Mouse (Mus musculus) limb, embryonic 13.5 days (tissue): ENCODE data around the gene Cfd. TPM values are rescaled to one million over a fixed set of nuclear protein-coding genes. Genes with fewer than 3 reads are reported as not detected.

Experiments used
- ATAC-seq: fragments of 200-750 bp; cut with Nextera tagmentation; 2 replicates; pipeline ENCODE4 v1.8.0; 2017; ENCODE audit warnings: low read depth, moderate number of reproducible peaks, moderate TSS enrichment; ENCODE audit not compliant: low FRiP score
- H3K27ac ChIP-seq: fragments of 300-500 bp; sonication (generic); 2 replicates; pipeline ENCODE4 v1.5.1; 2015; ENCODE audit warnings: inconsistent platforms, mild to moderate bottlenecking, moderate library complexity
- H3K27me3 ChIP-seq: fragments of 300-500 bp; sonication (generic); 2 replicates; pipeline ENCODE4 v1.6.1; 2015; ENCODE audit warnings: mild to moderate bottlenecking, inconsistent platforms
- H3K36me3 ChIP-seq: fragments of 300-500 bp; sonication (generic); 2 replicates; pipeline ENCODE4 v1.6.1; 2015; ENCODE audit warnings: inconsistent platforms, mild to moderate bottlenecking, moderate library complexity
- H3K4me1 ChIP-seq: fragments of 300-500 bp; sonication (generic); 2 replicates; pipeline ENCODE4 v1.6.1; 2015; ENCODE audit warnings: inconsistent platforms
- H3K4me2 ChIP-seq: fragments of 300-500 bp; sonication (generic); replicated peaks from 2 replicates; pipeline ENCODE4 v1.6.1; 2015; ENCODE audit warnings: inconsistent platforms, mild to moderate bottlenecking, moderate library complexity
- H3K4me3 ChIP-seq: fragments of 300-500 bp; sonication (generic); 2 replicates; pipeline ENCODE4 v1.5.1; 2015; ENCODE audit warnings: moderate library complexity, mild to moderate bottlenecking, inconsistent platforms
- H3K9ac ChIP-seq: fragments of 300-500 bp; sonication (generic); 2 replicates; pipeline ENCODE4 v1.6.1; 2015; ENCODE audit warnings: mild to moderate bottlenecking, inconsistent platforms
- H3K9me3 ChIP-seq: fragments of 300-500 bp; sonication (generic); 2 replicates; pipeline ENCODE4 v1.6.1; 2016; ENCODE audit warnings: inconsistent platforms
- WGBS: fragments of 180-500 bp; shearing (Covaris S2); methylation state at CpG from one replicate; pipeline ENCODE4 v1.1.7; 2015; 5-methylcytosine and 5-hydroxymethylcytosine counted together
- polyA plus RNA-seq: library from polyadenylated mRNA; unstranded; fragments of >200 nt; fragmentation: Nextera tagmentation; extraction: Ambion mirVana; gene quantifications from 2 replicates; pipeline ENCODE4 v1.2.1, GENCODE M21; 2015

The Cfd gene
- polyA plus RNA-seq, 1 experiment from 2014 or later, result not detected

GRCm38 (mm10) chr10:79862925-79863324 is 27.7 kb upstream of the Cfd start:
- Histone ChIP-seq H3K4me2 (no peak overlapping the region), H3K27me3 (no peaks in the 10 kb centered on the region), H3K9ac (no peak overlapping the region), H3K4me3 (no peak overlapping the region), H3K9me3 (no peaks in the 10 kb centered on the region), H3K27ac (no peak overlapping the region), H3K4me1 (peaks cover 38% of the 10 kb centered on the region), H3K36me3 (peaks cover 96% of the 10 kb centered on the region)
- ATAC-seq, result no peak
- WGBS, result 73% methylated on average over 10 of the region's 10 CpGs

- peak; percentile 34; the same call in 1 of the 2 replicates for ATAC-seq
- WGBS, result 45% methylated on average over 10 of the region's 10 CpGs
- peaks cover 90% of the 10 kb centered on the region for H3K36me3 ChIP-seq
- no peak overlapping the region for H3K4me3 ChIP-seq
- H3K27me3 ChIP-seq, result no peaks in the 10 kb centered on the region
- no peak overlapping the region for H3K4me2 ChIP-seq
- 0 out of 2 replicates have a peak overlapping the region, but pooled peaks have one; percentile 45 for H3K27ac ChIP-seq
- no peak overlapping the region for H3K9ac ChIP-seq
- H3K4me1 ChIP-seq, result peaks cover 22% of the 10 kb centered on the region
- no peaks in the 10 kb centered on the region for H3K9me3 ChIP-seq
Observed at GRCm38 (mm10) chr10:79864351-79865188, 26.1 kb upstream of the Cfd start.

GRCm38 (mm10) chr10:79865189-79865601 is 25.5 kb upstream of the Cfd start:
- 0 out of 2 replicates have a peak, but pooled peaks have one; percentile 21 for ATAC-seq
- 0 out of 2 replicates have a peak overlapping the region, but pooled peaks have one; percentile 45 for H3K27ac ChIP-seq
- no peak overlapping the region for H3K4me2 ChIP-seq
- peaks cover 16% of the 10 kb centered on the region for H3K4me1 ChIP-seq
- no peak overlapping the region for H3K9ac ChIP-seq
- no peaks in the 10 kb centered on the region for H3K9me3 ChIP-seq
- peaks cover 90% of the 10 kb centered on the region for H3K36me3 ChIP-seq
- no peak overlapping the region for H3K4me3 ChIP-seq
- WGBS, result 64% methylated on average over 12 of the region's 12 CpGs
- no peaks in the 10 kb centered on the region for H3K27me3 ChIP-seq

- no peak overlapping the region for H3K4me2 ChIP-seq
- no peaks in the 10 kb centered on the region for H3K27me3 ChIP-seq
- H3K36me3 ChIP-seq, result peaks cover 87% of the 10 kb centered on the region
- 0 out of 2 replicates have a peak overlapping the region, but pooled peaks have one; percentile 28 for H3K27ac ChIP-seq
- no peaks in the 10 kb centered on the region for H3K9me3 ChIP-seq
- no peak overlapping the region for H3K9ac ChIP-seq
- no peak for ATAC-seq
- WGBS, result 75% methylated on average over 19 of the region's 19 CpGs
- peaks cover 11% of the 10 kb centered on the region for H3K4me1 ChIP-seq
- no peak overlapping the region for H3K4me3 ChIP-seq
Observed at GRCm38 (mm10) chr10:79865801-79866295, 24.8 kb upstream of the Cfd start.

- peaks cover 87% of the 10 kb centered on the region for H3K36me3 ChIP-seq
- no peak overlapping the region for H3K4me3 ChIP-seq
- H3K27me3 ChIP-seq, result no peaks in the 10 kb centered on the region
- no peak overlapping the region for H3K9ac ChIP-seq
- no peak for ATAC-seq
- H3K4me1 ChIP-seq, result peaks cover 5% of the 10 kb centered on the region
- H3K4me2 ChIP-seq, result no peak overlapping the region
- 62% methylated on average over 11 of the region's 11 CpGs for WGBS
- no peak overlapping the region for H3K27ac ChIP-seq
- no peaks in the 10 kb centered on the region for H3K9me3 ChIP-seq
Observed at GRCm38 (mm10) chr10:79866601-79867000, 24.1 kb upstream of the Cfd start.

- Histone ChIP-seq H3K9me3 (no peaks in the 10 kb centered on the region), H3K4me1 (peaks cover 22% of the 10 kb centered on the region), H3K27me3 (no peaks in the 10 kb centered on the region), H3K36me3 (peaks cover 40% of the 10 kb centered on the region), H3K4me2 (no peak overlapping the region), H3K27ac (no peak overlapping the region), H3K4me3 (no peak overlapping the region), H3K9ac (no peak overlapping the region)
- ATAC-seq, result no peak
- WGBS, result 93% methylated on average over 8 of the region's 8 CpGs
Observed at GRCm38 (mm10) chr10:79871845-79872244, 18.8 kb upstream of the Cfd start.

- Histone ChIP-seq H3K4me3 (peak overlapping the region; percentile 79), H3K36me3 (peaks cover 32% of the 10 kb centered on the region), H3K9ac (peak overlapping the region; percentile 94), H3K27me3 (no peaks in the 10 kb centered on the region), H3K4me2 (peak overlapping the region; percentile 76), H3K9me3 (no peaks in the 10 kb centered on the region), H3K27ac (peak overlapping the region; percentile 86; the same call in 1 of the 2 replicates), H3K4me1 (peaks cover 22% of the 10 kb centered on the region)
- 34% methylated on average over 3 of the region's 3 CpGs for WGBS
- no peak for ATAC-seq
Observed at GRCm38 (mm10) chr10:79872862-79873261, 17.8 kb upstream of the Cfd start.

- peak overlapping the region; percentile 86 for H3K27ac ChIP-seq
- no peaks in the 10 kb centered on the region for H3K9me3 ChIP-seq
- H3K36me3 ChIP-seq, result peaks cover 30% of the 10 kb centered on the region
- H3K4me1 ChIP-seq, result peaks cover 22% of the 10 kb centered on the region
- H3K4me2 ChIP-seq, result peak overlapping the region; percentile 76
- 6% methylated on average over 6 of the region's 6 CpGs for WGBS
- ATAC-seq, result no peak
- peak overlapping the region; percentile 79 for H3K4me3 ChIP-seq
- H3K27me3 ChIP-seq, result no peaks in the 10 kb centered on the region
- peak overlapping the region; percentile 94 for H3K9ac ChIP-seq
Observed at GRCm38 (mm10) chr10:79873313-79873712, 17.3 kb upstream of the Cfd start.

- Histone ChIP-seq H3K4me3 (peak overlapping the region; percentile 79), H3K9me3 (no peaks in the 10 kb centered on the region), H3K27me3 (no peaks in the 10 kb centered on the region), H3K36me3 (peaks cover 28% of the 10 kb centered on the region), H3K27ac (peak overlapping the region; percentile 86), H3K4me2 (peak overlapping the region; percentile 76), H3K4me1 (peaks cover 22% of the 10 kb centered on the region), H3K9ac (peak overlapping the region; percentile 94)
- WGBS, result 2% methylated on average over 26 of the region's 26 CpGs
- ATAC-seq, result no peak; the same call in 1 of the 2 replicates
Observed at GRCm38 (mm10) chr10:79873715-79874289, 16.9 kb upstream of the Cfd start.

GRCm38 (mm10) chr10:79874290-79874862 is 16.3 kb upstream of the Cfd start, which contains the start of the genes Prtn3 and Plppr3:
TSS of gene Prtn3 (plus strand) at chr10:79874476.
TSS of gene Plppr3 (minus strand) at chr10:79874634.
- peak; percentile 87 for ATAC-seq
- Histone ChIP-seq H3K4me1 (peaks cover 22% of the 10 kb centered on the region), H3K4me3 (peak within 1 kb of the TSS; percentile 79), H3K27ac (peak within 1 kb of the TSS; percentile 86), H3K4me2 (peak within 1 kb of the TSS; percentile 76), H3K27me3 (no peaks in the 10 kb centered on the region), H3K36me3 (peaks cover 24% of the 10 kb centered on the region), H3K9me3 (no peaks in the 10 kb centered on the region), H3K9ac (peak within 1 kb of the TSS; percentile 94)
- 1% methylated on average over 54 of the region's 57 CpGs for WGBS

- H3K27me3 ChIP-seq, result peaks cover 3% of the 10 kb centered on the region; the same call in 1 of the 2 replicates
- 43% methylated on average over 1 of the region's 1 CpGs for whole genome bisulfite sequencing
Observed at GRCm38 (mm10) chr10:79877174-79877573, 13.5 kb upstream of the Cfd start.

GRCm38 (mm10) chr10:79877757-79878156 is 12.9 kb upstream of the Cfd start:
- H3K36me3 ChIP-seq, result no peaks in the 10 kb centered on the region
- no peak for ATAC-seq
- no peak overlapping the region for H3K9ac ChIP-seq
- 50% methylated on average over 12 of the region's 12 CpGs for whole genome bisulfite sequencing
- no peak overlapping the region for H3K27ac ChIP-seq
- H3K4me1 ChIP-seq, result peaks cover 31% of the 10 kb centered on the region
- H3K4me2 ChIP-seq, result no peak overlapping the region
- H3K4me3 ChIP-seq, result no peak overlapping the region
- peaks cover 7% of the 10 kb centered on the region for H3K27me3 ChIP-seq
- no peaks in the 10 kb centered on the region for H3K9me3 ChIP-seq

More at GRCm38 (mm10) chr10:79877174-79877573, 13.5 kb upstream of the Cfd start:
- no peaks in the 10 kb centered on the region for H3K9me3 ChIP-seq
- ATAC-seq, result no peak
- H3K36me3 ChIP-seq, result no peaks in the 10 kb centered on the region
- H3K4me1 ChIP-seq, result peaks cover 30% of the 10 kb centered on the region
- H3K4me3 ChIP-seq, result no peak overlapping the region
- no peak overlapping the region for H3K27ac ChIP-seq
- no peak overlapping the region for H3K4me2 ChIP-seq
- H3K9ac ChIP-seq, result no peak overlapping the region
